Mouse (Mus musculus): ENCODE measurements at regions not wholly inside any gene's neighbourhood (a gene's known extent, or its start where the extent isn't known, plus 50 kb on each side); places are given as distances from the start of the nearest gene placed in this dataset.

- TF ChIP-seq POLR2A (IDR thresholded peaks at IDR 0.05; ENCODE audit: extremely low read depth, insufficient read depth, low read length) (no peak), CTCF (IDR thresholded peaks at IDR 0.05; ENCODE audit: extremely low read depth, insufficient read depth, low read length) (no peak)
- H3K4me1 ChIP-seq (ENCODE audit: control insufficient read depth, insufficient read depth, low read length): peaks cover 1% of the 10 kb centered on the region
- H3K27ac ChIP-seq (ENCODE audit: insufficient read depth, low read length): no peak overlapping the region
- H3K4me3 ChIP-seq (ENCODE audit: insufficient read depth, low read length): no peak overlapping the region
Observed at GRCm38 (mm10) chr3:51158449-51158848, 65.8 kb upstream of the Noct start.

DNA sequence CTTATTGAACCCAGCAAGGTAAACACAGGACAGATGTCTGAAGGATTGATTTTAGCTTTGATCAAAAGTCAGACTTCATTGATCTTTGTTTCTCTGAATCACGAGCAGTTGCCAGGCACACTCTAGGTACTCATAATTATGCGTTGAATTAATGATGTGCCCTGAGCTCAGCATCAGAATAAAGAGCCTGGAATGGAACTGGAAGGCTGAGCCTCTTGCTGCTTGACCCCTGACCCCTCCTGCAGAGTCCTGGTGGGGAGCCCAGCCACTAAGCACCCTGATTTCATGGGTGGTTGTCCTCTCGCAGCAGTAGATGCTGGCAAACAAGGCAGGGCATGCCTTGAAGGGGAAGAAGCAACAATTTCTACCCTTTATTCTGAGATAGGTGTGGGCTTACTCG is 64.9 kb upstream of the Noct start:
- H3K27ac ChIP-seq (ENCODE audit: insufficient read depth, low read length): no peak overlapping the region
- TF ChIP-seq POLR2A (IDR thresholded peaks at IDR 0.05; ENCODE audit: extremely low read depth, insufficient read depth, low read length) (no peak), CTCF (IDR thresholded peaks at IDR 0.05; ENCODE audit: extremely low read depth, insufficient read depth, low read length) (no peak)
- H3K4me3 ChIP-seq (ENCODE audit: insufficient read depth, low read length): no peak overlapping the region
- peaks cover 1% of the 10 kb centered on the region for H3K4me1 ChIP-seq (ENCODE audit: control insufficient read depth, insufficient read depth, low read length)

DNA sequence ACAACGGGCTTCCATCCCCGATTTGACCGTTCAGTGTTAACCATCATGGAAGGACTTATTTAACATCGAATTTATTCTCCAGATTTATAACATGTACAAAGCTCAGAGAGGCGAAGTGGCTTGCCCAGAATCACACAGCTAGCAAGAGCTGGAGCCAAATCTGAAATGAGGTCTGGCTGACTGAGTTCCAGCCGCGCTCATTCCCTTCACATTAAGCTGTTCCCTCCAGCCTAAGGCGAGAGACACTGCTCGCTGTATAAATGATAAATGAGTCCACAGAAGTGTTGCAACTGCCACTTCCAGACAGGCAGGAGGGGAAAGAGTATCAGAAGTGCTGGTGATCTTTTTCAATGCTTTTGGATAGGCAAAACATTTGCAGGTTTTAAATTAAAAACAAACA is 64.4 kb upstream of the Noct start:
- no peak overlapping the region for H3K27ac ChIP-seq (ENCODE audit: insufficient read depth, low read length)
- TF ChIP-seq CTCF (IDR thresholded peaks at IDR 0.05; ENCODE audit: extremely low read depth, insufficient read depth, low read length): no peak
- H3K4me3 ChIP-seq (ENCODE audit: insufficient read depth, low read length): no peak overlapping the region
- H3K4me1 ChIP-seq (ENCODE audit: control insufficient read depth, insufficient read depth, low read length): peaks cover 1% of the 10 kb centered on the region

GRCm38 (mm10) chr3:51160625-51161024 is 63.6 kb upstream of the Noct start:
- peaks cover 1% of the 10 kb centered on the region for H3K4me1 ChIP-seq (ENCODE audit: control insufficient read depth, insufficient read depth, low read length)
- H3K27ac ChIP-seq (ENCODE audit: insufficient read depth, low read length): no peak overlapping the region
- H3K4me3 ChIP-seq (ENCODE audit: insufficient read depth, low read length): no peak overlapping the region
- TF ChIP-seq POLR2A (IDR thresholded peaks at IDR 0.05; ENCODE audit: extremely low read depth, insufficient read depth, low read length): no peak

GRCm38 (mm10) chr3:51169150-51169925 is 54.9 kb upstream of the Noct start:
- no peak overlapping the region for H3K27ac ChIP-seq (ENCODE audit: insufficient read depth, low read length)
- no peaks in the 10 kb centered on the region for H3K4me1 ChIP-seq (ENCODE audit: control insufficient read depth, insufficient read depth, low read length)
- TF ChIP-seq CTCF (IDR thresholded peaks at IDR 0.05; ENCODE audit: extremely low read depth, insufficient read depth, low read length) (no peak), POLR2A (IDR thresholded peaks at IDR 0.05; ENCODE audit: extremely low read depth, insufficient read depth, low read length) (no peak)
- H3K4me3 ChIP-seq (ENCODE audit: insufficient read depth, low read length): no peak overlapping the region

GRCm38 (mm10) chr3:51170225-51170852 is 53.9 kb upstream of the Noct start:
- H3K4me1 ChIP-seq (ENCODE audit: control insufficient read depth, insufficient read depth, low read length): no peaks in the 10 kb centered on the region
- TF ChIP-seq POLR2A (IDR thresholded peaks at IDR 0.05; ENCODE audit: extremely low read depth, insufficient read depth, low read length) (no peak), CTCF (IDR thresholded peaks at IDR 0.05; ENCODE audit: extremely low read depth, insufficient read depth, low read length) (peak; percentile 99)
- H3K4me3 ChIP-seq (ENCODE audit: insufficient read depth, low read length): no peak overlapping the region
- no peak overlapping the region for H3K27ac ChIP-seq (ENCODE audit: insufficient read depth, low read length)

All from cortical plate, adult 2 months (tissue).